Mouse (Mus musculus): ENCODE measurements around the gene Rad21l.

Rad21l gene

DNA sequence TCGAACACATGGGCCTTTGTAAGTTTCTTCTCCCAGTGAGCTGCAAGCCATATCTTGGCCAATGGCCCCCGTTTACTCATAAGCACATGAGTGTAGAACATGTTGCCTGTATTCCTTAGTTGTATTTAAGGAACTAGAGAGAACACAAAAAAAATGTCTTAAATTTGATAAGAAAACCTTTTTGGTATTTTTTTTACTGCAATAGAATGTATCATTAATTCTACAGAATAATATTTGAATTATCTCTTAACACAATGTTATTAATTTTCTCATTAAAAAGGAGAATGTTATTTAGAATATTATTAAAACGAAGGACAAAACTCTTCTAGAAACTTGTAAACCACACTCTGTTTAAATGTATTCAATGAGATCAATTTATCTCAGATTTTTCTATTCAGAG lies at the start of gene Rad21l:
Rad21l (minus strand) TSS at position 101 of the 400 bp plus-strand sequence.
- no peak for DNase-seq

DNA sequence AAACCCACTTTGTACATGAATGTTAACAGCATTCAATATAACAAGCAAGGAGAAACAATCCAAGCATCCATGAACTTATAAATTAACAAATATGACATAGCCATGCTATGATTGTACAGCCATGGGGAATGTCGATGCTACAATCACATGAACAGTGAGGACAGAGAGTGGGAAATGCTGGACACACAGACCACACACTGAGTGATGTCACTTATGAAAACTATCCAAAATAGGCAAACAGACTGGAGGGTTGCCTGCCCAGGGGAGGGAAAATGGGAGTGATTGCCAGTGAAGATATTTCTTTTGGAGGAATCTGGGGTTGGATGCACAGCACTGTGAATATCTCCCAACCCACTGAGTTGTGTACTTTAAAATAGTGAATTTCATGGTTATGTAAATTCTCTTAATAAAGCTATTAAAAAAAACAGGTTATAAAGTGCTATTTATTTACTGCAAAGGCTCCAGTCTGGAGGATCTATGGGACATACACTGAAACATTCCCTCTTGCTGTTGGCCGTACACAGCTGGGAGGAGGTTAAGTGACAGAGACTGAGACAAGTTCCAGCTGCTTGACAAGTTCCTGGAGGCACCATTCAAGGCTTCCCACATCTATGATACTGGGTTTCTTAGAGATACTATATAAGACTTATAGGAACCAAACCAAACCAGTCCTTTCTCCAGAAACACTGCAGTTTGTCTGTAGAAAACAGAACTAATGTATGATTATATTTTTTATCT lies 48.2 kb upstream of the Rad21l start:
- DNase-seq, result no peak

DNA sequence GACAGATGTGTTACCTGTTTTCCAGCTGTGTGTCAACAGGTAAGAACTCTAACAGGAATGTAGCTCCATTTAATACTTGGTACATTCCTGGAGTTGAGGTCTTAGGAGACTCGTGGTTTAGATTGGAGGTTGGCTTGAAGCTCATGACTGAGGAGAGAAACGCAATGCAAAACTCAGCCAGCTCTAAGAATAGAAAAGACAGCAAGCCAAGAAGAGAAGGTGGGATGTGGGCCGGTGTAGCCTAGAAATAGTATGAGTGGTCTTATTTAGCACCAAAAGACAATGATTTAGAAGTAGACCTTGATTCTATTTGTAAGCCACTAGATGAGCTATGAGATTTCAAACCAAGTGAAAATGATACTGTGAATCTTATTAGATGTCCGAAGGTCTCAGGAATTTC lies 47.2 kb upstream of the Rad21l start:
- DNase-seq, result no peak

DNA sequence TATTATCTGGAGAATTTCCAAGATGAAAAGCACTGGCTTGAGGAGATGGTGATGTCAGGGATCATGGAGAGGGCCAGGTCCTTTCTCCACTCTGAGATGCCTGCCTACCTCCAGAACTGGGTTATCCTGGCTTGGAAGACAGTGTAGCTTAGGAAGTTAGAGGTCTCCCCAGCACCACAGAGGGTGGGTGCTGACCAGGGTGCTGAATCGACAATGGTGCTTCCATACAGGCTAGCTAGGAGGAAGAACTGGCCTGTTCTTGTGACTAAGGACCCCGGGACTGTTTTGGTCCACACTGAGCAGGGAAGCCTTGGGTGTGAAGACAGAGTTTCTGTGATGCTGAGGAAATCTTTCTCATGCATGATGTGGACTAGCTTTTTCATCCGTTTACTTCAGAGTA lies 44.3 kb upstream of the Rad21l start:
- DNase-seq, result no peak

DNA sequence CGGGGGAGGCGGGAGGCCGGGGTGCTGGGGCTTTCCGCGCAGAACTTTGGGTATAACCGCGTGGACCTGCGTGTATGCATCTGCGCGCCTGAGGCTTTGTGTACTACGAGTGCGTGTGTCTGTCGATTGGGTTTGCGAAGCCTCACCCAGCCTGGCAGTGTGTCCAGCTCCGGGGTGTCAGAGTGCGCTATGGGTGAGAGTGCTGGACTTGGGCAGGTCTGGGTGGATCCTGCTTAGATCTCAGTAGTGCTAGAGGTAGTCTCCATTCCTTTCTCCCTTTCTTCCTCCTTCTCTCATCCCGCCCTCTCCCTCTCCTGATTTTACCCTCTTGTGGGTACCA lies 34.5 kb upstream of the Rad21l start:
- DNase-seq, result peak; percentile 44

DNA sequence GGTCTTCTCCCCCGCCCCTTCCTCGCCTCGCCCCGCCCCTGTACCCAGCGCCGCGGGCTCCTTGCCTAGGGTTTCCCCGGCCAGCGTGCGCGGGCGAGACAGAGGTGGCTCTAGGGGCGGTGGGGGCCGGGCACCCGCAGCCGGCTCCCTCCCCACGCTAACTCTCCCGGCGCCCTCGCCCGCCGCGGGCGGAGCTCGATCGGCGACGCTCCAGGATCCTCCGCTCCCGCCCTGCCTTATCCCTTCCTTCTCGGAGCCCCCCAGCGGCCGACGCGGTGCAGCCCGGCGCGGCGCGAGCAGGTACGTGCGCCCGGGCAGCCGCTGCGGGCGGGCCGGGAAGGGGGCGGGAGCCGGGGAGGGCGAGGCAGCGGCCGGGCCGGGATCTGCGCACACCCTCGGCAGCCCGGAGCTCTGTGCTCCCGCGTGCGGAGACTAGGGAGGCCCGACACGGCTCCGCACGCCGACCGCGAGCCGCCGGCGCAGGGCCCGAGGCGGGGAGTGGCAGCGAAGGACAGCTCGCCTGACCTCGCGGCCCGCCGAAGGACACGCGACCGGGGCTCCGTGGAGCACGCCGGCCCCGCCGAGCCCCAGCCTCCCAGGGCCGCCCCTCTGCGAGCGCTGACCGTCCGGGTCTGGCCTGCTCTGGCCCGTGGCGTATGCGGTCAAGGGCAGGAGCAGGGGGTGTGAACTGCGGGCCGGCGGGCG lies 34.0 kb upstream of the Rad21l start:
- peak; percentile 70 for DNase-seq

DNA sequence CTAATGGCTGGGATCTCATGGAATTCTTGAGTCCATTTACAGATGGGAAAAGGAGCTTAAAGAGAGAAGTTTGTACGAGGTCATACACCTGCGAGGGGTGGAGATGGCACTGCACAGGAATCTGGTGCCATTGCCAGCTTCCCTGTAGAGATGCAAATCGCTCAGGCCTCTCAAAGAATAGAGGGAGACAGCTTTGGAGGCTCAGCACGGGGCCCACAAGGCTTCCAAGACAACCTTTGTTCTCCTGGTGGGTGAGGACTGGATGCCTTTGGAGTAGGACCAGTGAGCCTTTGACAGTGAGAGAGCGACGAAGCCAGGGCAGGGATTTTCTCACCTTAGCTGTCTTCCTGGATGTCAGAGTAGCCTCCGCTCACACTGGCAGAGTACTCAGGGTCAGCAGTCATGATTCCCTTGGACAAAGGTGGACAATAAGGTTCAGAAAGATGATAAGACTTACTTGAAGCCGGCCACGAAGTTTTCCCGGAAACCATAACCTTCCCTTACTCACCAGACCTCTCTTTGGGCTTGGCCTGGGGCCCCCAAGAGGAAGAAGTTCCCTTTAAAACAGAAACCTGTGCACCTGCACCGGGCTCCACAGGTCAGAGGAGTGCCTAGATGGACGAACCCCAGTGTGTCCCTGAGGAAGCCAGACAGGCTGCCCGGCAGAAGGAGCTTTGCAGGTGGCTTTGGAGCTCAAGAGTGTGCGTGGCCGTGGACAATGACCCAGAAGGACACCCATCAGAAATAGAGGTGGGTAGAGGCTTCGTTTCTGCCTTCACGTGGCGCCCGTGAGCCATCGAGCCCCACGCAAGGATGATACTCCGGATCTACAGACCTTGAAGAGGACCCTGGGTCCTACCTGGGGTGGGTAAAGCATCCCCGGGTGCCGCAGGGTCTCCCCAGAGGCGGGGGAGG lies 33.2 kb upstream of the Rad21l start, which contains the start of gene Tmem74b:
Tmem74b (plus strand) TSS at position 778 of the 915 bp plus-strand sequence.
- DNase-seq, result peak; percentile 16

DNA sequence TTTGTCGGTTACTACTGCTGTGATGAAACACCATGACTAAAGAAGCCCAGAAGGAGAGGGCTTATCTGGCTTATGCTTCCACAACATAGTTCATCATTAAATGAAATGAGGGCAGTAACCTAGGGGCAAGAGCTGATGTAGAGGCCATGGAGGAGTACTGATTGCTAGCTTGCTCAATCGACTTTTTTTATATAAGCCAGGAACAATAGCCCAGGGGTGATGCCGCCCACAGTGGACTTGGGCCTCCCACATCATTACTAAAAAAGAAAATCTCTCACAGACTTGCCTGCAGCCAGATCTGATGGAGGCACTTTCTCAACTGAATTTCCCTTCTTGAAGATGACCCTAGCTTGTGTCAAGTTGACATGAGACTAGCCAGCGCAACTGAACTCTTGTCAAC lies 14.6 kb upstream of the Rad21l start:
- DNase-seq, result no peak

DNA sequence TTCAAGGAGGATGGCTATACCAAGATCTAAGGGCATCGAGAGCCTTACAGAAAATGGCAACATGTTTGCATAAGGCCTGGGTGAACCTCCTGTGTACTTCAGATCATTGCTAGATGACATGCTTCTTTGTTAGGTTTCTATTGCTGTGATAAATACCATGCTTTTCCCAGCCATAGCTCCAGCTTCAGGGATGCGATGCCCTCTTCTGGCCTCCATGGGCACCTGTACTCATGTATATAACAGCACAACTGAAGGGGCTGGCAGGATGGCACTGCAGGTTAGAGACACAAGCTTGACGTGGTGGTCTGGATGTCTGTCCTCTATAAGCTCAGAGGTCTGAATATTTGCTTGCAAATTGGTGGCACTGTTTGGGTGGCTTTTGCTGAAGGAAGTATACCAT lies 14.0 kb upstream of the Rad21l start:
- DNase-seq, result no peak

DNA sequence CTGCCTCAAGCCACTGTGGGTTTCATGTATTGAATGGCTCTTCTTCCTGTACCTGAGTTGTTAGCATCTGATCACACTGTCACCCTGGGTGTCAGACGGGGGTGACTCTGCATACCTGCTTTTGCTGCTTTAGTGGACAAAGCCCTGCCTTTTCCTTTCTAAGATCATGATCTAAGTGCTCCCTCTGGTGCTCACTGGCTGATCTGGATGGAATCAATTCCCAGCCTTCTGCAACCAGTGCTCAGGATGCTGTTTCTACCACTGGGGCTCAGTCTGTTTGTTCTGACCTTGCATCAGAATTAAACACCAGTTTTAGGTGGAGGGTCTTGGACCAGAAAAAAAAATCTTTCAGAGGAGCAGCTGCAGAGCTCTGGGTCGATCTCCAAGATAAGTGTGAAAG lies 7.9 kb upstream of the Rad21l start:
- DNase-seq, result no peak

DNA sequence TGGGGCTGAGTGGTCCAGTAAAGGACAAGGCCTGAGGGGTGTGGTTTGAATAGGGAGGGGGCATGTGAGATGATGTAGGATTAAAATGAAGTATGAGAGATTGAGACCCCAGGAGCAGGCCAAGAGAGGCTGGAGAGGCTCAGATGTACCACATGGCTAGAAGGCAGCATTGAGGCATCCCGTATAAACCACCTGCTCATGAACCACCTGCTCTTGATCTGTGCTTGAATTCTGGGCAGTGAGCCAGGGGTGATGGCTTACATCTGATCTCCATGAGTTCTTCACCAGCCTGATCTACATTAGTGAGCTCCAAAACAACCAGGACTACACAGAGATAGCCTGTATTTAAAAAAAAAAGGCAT lies 2.6 kb upstream of the Rad21l start:
- no peak for DNase-seq

DNA sequence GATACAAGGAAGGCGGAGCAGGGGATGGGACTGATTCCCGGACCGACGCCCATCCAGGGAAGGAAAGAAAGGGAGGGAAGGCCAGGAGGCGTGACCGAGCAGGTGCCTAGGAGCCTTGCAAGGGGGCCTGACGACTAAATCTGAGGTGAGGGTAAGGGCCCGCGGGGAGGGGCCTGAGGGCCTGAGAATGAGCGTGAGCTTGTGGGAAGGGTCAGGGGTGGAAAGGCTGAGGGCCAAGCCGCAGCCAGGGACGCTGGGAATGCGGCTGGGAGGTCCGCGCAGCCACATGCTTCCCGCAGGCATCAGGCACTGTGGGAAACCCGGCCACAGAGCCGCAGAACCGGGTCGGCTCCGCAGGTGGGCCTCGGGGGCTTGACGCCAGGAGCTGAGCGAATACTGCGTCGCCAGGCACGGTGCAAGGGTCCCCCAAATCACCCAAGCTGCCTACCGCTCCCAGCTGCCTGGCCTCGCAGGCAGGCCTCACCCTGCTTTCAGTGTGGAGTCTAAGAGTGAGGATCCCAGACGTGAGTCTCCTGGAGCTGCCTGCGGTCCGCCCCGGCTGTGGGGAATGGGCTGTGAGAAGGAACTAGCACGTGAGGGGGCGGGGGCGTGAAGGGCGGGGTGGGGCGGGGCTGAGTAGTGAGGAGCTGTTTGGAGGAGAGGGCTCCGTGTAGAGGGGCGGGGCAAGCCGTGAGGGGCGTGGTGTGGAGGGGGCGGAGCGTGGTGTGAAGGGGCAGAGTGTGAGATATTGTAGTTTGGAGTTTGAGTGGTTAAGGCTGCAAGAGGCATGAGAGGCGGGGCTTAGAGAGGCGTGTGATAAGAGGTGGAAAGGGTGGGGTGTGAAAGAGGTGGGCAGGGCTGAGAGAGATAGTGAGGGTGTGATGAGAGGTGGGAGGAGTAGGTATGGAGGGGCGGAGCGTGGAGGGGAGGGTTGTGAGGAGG lies 2.0 kb upstream of the Rad21l start:
- no peak for DNase-seq

DNA sequence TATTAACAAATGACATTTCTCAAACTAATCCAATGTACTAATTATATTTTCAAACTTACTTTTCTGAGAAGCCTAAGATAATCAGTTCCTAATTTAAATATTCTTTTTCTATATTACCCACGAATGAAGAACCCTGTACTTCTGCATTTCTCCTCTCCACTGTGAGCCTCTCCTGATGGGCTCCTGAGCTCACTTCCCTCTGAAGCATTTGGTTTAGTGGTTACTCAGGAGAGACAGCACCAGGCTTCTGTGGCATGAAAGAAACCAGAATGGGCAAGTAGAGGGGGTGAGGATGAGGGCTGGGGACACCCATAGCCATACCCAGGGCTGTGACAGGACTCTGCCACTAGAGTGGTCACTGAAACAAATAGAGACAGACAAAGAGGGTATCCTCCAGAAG lies 16.3 kb downstream of the Rad21l start:
- no peak for DNase-seq

DNA sequence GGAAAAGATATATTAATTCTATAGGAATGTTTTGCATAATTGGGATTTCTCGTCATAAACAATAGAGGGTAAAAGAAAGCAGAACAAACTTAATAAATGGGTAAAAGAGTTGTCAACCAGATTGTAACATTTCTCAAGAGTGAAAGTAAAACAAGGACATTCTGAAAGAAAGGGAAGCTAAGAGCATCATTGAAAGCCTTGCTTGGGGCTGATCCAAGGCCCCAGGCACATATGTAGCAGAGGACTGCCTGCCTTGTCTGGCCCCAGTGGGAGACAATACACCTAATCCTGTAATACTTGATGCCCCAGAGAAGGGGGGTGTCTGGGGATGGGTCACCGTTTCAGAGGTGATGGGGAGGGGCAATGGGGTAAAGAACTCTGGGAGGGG lies 32.3 kb downstream of the Rad21l start:
- no peak for DNase-seq

DNA sequence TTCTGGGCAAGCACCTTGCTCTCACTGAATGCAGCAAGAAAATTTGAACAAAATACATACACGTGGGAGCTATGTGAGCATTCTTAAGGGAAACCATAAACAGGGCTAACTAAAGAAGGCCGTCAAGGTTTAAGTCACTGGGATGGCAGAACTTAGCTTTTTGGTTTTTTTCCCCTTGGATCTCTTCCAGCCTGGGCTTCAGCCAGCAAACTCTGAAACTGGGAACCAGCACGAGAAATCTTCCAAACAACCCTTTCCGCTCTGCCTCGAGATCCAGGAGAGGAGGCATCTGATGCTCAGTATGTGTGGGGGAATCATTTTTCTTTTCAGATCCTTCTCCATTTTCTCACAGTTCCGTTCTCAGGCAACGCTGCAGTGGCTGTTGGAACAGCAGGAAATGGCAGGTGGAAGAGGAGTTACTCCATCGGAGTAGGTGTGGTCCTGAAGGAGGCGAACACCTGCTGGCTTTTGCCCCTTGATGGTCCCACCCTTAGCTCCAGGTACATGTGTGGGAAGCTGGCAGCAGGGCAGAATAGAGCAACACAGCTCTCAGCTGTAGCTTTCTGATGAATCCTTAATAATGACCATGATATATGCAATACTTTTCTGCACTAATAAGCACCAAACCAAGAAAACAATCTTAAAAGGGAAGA lies 32.8 kb downstream of the Rad21l start:
- DNase-seq, result no peak

DNA sequence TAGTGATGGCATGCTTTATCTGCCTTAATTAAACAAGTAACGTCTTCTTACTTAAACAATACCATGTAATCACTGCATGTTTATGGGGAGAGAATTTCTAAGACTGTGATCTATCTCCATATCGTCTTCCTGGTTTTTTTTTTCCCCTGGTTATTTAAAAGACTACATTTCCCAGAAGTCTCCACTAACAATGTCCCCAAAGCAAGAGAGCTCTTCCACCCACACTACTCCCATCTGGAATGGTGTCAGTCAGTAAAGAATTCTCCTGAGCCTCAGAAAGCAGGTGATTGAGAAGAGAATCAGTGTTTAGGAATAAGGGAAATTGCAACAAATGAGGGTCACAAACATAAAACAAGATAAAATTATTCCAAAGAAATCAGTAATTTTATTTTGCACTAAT lies 33.4 kb downstream of the Rad21l start:
- no peak for DNase-seq

DNA sequence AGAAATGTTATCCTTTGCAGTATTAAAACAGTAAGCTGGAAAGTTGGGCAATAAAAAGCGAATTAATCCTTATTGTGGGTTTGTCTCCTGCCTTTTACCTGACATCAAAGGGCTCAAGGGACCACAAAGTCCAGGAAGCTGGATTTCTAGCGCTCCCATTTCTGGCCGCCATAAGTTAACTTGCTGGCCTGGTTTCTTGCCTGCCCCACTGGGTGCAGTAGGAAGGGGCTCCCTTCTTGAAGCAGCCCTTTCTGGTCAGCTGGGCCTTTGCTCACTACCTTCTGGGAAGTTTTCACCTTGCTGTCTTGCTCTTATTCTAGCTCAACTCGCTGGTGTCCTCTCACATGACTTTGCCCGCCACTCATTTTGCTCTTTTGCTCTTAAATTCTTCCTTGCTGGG lies 35.4 kb downstream of the Rad21l start:
- DNase-seq, result no peak

DNA sequence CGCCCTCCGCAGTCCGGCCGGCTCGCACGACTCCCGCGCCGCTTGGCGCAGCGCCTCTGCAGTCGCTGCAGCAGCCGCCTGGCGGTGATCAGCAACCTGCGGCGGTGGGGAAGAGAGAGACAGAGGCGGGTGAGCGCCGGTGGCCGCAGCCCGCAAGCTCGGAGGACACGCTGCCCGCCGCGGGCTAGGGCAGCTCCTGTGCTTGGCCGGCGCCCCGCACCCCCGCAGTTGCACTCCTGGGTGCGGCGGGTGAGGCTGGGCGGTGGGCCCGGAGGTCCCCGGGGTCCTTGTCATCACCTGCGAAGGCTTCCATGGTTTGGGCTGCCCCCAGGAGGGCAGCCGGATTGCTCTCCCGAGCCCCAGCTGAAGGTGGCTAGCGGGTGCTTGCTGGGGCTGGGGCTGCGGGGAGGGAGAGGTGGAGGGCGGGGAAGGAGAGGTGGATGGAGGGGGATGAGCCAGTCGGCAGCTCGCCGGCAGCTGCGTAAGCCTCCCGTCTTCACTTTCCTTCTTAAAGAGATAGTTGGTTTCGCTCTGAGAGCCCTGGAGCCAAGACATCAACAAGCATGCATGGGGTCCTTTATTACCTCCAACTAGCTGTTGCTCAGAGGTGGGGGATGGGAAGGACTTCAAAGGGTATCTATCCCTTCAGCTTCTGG lies 36.0 kb downstream of the Rad21l start, which contains the start of gene Snph:
Snph (minus strand) TSS at position 435 of the 656 bp plus-strand sequence.
- peak; percentile 72 for DNase-seq

DNA sequence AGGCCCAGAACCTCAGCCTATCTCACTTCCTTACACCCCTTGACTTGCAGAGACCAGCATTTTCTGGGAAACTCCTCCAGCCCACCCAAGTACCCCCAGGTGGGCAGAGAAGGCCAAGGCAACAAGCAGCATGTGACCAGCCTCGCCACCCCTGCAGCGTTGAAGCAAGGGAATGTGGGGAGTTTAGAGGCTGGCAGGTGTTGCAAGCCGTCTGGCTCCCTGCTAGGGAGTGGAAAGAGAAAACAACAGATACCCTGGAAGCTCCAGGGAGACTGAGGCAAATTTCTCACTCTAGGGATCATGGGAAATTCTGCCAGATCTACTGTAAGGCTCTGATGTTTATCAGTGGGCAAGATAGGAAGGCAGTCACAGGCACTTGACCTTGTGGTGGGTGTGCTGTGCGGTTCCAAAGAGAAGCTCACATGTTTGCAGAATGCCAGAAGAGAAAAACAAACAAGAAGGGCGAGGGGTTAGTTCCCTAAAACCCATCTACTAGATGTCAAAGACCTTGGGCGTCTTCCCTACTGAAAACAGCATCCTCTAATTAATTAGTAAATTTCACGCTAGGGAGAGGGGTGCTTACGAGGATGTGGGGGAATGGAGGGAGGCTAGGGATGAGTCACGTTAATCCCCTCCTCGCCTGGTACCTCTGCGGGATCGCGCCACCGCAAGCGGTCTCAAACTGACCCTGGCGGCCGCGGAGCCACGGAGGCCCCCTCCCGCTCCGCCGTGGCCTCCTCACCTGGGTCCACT lies 36.8 kb downstream of the Rad21l start:
- DNase-seq, result no peak

DNA sequence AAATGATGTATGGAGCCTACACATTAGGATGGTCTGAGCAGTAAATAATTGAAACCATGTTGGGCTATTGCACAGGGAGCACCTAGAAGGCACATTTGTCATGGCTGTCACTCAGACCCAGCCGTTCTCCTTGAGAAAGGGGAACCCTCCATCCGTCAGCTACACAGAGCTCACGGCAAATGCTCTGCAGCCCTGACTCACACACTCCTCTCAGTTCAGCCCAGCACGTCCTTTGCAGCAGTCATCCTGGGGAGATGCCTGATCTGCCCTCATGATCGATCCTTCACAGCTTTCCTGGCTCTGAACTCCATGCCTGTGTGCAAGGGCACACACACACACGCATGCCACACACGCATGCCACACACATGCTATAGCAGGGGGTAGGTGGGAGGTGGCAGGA lies 39.0 kb downstream of the Rad21l start:
- DNase-seq, result no peak

DNA sequence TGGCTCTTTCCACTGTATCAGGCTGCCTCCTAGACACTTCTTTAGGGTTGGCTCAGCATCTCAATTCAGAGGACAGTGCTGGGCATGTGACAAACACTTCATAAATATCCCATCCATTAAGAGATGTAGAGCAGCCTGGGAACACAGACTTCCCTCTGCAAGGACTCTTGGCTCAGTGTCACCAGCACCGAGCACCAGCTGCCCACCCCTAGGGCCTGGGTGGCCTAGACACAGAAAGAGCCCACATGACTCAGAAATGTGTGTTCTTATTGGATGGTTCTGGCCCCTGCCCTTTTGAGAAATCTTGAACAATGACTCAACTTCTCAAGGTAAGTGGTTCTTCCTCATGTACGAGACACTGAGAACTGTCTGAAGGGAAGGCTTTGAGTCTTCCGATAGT lies 40.3 kb downstream of the Rad21l start:
- no peak for DNase-seq
